Mouse (Mus musculus) adrenal gland (tissue): ENCODE measurements at regions not wholly inside any gene's neighbourhood (a gene's known extent, or its start where the extent isn't known, plus 50 kb on each side); places are given as distances from the start of the nearest gene placed in this dataset.

Experiments used
- intact Hi-C: fragments of 180-260 bp; cut with DNase I; formaldehyde crosslinking; loops from one replicate; pipeline ENCODE4 v1.15.1; 2025

GRCm38 (mm10) chr13:48074630-48075029 lies 186.4 kb upstream of the Id4 start:
- intact Hi-C loops = no loop called here

- intact Hi-C loops = no loop called here
Observed at GRCm38 (mm10) chr13:48075315-48075714, 185.7 kb upstream of the Id4 start.

- intact Hi-C loops = no loop called here
Observed at GRCm38 (mm10) chr13:48078214-48078613, 182.8 kb upstream of the Id4 start.

GRCm38 (mm10) chr13:48083294-48083693 lies 177.7 kb upstream of the Id4 start:
- intact Hi-C loops = no loop called here

- intact Hi-C loops = no loop called here
Observed at GRCm38 (mm10) chr13:48083807-48084206, 177.2 kb upstream of the Id4 start.

GRCm38 (mm10) chr13:48094275-48095035 lies 166.6 kb upstream of the Id4 start:
- intact Hi-C loops = no loop called here

GRCm38 (mm10) chr13:48102156-48102555 lies 158.9 kb upstream of the Id4 start:
- intact Hi-C loops = no loop called here

- intact Hi-C loops = no loop called here
Observed at GRCm38 (mm10) chr13:48102576-48102975, 158.5 kb upstream of the Id4 start.

- intact Hi-C loops = no loop called here
Observed at GRCm38 (mm10) chr13:48104766-48105165, 156.3 kb upstream of the Id4 start.

- intact Hi-C loops = no loop called here
Observed at GRCm38 (mm10) chr13:48106946-48107345, 154.1 kb upstream of the Id4 start.

GRCm38 (mm10) chr13:48115890-48116289 lies 145.1 kb upstream of the Id4 start:
- intact Hi-C loops = no loop called here

- intact Hi-C loops = no loop called here
Observed at GRCm38 (mm10) chr13:48126582-48126981, 134.4 kb upstream of the Id4 start.

- intact Hi-C loops = loop anchor here (10.0 kb wide), 1 partner anchor 276 kb away; no protein-coding TSS in a partner anchor
Observed at GRCm38 (mm10) chr13:48130724-48131123, 130.3 kb upstream of the Id4 start.

- intact Hi-C loops = loop anchor here (10.0 kb wide), 1 partner anchor 277 kb away; no protein-coding TSS in a partner anchor
Observed at GRCm38 (mm10) chr13:48131681-48132080, 129.3 kb upstream of the Id4 start.

- intact Hi-C loops = no loop called here
Observed at GRCm38 (mm10) chr13:48145976-48146375, 115.1 kb upstream of the Id4 start.

- intact Hi-C loops = no loop called here
Observed at GRCm38 (mm10) chr13:48147061-48147460, 114.0 kb upstream of the Id4 start.

- intact Hi-C loops = no loop called here
Observed at GRCm38 (mm10) chr13:48153248-48153647, 107.8 kb upstream of the Id4 start.

- intact Hi-C loops = no loop called here
Observed at GRCm38 (mm10) chr13:48153684-48154413, 107.2 kb upstream of the Id4 start.

GRCm38 (mm10) chr13:48154414-48155105 lies 106.5 kb upstream of the Id4 start:
- intact Hi-C loops = no loop called here

- intact Hi-C loops = no loop called here
Observed at GRCm38 (mm10) chr13:48159020-48159910, 101.8 kb upstream of the Id4 start.

- intact Hi-C loops = no loop called here
Observed at GRCm38 (mm10) chr13:48160161-48160560, 100.9 kb upstream of the Id4 start.
